Mouse (Mus musculus): ENCODE measurements around the gene Apela. TPM values are rescaled to one million over a fixed set of nuclear protein-coding genes. Genes with fewer than 3 reads are reported as not detected.

The Apela gene
- polyA plus RNA-seq (2012; rRNA removed): 0.23 and 0.25 TPM in 2 replicates

DNA sequence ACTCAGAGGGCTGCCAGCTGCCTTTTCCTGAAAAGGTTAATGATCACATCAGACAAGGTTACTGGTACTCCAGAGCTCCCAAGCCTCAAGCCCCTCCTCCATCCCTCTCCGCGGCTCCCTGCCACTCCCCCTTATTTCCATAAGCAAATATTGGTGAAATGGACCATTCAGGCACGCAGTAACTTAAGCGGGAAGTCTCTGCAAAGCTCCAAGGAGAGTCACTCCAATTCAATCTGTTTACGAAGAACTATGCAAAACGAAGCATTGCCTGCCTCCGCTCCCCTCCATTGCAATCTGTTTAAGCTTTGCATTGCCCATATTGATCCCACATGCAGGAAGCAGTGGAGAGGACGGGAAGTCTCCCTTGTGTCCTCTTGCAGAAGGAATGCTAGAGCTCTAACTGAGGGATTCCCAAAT is at the start of gene Apela:
TSS of gene Apela (minus strand) at position 220 of the 417 bp plus-strand sequence.

DNA sequence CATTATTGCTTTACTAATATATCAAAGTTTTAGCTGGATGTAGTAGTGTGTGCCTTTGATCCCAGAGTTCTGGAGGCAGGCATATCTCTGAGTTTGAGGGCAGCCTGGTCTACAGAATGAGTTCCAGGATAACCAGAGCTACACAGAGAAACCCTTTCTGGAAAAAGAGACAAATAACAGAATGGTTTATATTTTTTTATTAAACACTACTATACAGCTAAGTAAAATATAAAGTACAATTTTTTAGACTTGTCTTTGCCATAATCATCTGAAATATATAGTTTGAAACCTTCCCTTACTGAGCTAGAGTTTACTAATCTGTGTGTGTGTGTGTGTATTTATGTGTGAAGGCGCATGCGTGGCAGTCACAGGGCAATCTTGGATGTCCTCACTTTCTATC is 37.6 kb upstream of the Apela start, which contains the start of gene Gm10663:
TSS of gene Gm10663 (plus strand) at position 301 of the 400 bp plus-strand sequence.

DNA sequence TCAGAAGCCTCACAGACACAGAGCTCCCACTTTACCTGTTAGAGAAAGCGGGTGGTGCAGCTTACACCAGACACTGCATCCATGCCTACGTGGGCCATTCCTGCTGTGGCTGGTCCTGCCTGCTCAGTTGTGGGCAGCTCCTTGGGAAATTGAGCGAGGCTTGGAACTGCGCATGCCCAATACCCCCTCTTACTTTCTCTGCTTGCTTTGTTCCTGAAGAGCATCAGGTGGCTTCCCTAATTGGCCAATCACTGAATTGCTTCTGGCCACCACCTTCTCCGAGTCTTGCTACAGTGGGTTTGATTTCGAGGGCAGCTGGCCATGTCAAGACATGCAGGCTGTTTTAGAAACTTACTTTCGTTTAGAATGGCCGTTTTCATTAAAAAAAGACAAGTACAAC is 18.7 kb downstream of the Apela start, which contains the start of the genes Trim61 and Trim60:
TSS of gene Trim61 (minus strand) at position 101 of the 400 bp plus-strand sequence.
TSS of gene Trim60 (minus strand) at position 162 of the 400 bp plus-strand sequence.

DNA sequence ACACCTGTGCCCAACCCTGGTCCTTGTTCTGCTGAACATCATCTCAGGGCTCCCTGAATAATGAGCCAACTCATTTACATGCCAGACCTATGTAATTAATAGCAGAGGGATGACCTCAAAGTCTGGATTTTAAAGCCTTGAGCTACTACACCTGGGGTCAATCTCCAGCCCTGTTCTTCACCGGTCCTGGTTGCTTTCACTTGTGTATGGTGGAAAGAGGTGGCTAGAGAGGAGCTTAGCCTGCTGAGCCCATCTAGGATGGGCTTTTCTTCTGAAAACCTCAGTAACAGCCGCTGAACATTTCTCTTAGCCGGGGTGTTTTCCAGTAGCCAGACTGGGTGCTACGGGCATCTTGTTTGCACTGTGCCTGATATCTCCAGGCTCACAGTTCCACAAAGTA is 49.4 kb downstream of the Apela start, which contains the start of gene Trim75:
TSS of gene Trim75 (minus strand) at position 101 of the 400 bp plus-strand sequence.

Other genes with a start within 250 kb of the Apela start
- 14.7 and 15.0 TPM in 2 replicates for gene Klhl2, start 187.3 kb downstream of the Apela start, polyA plus RNA-seq (2012; rRNA removed)
- 47.0 and 58.3 TPM in 2 replicates for gene Tmem192, start 90.2 kb downstream of the Apela start, polyA plus RNA-seq (2012; rRNA removed)
- 2.3 and 2.8 TPM in 2 replicates for gene Trim75, start 49.5 kb downstream of the Apela start, polyA plus RNA-seq (2012; rRNA removed)
- 2.6 and 3.5 TPM in 2 replicates for gene Trim61, start 18.8 kb downstream of the Apela start, polyA plus RNA-seq (2012; rRNA removed)
- 0.33 and 0.85 TPM in 2 replicates for gene Trim60, start 18.8 kb downstream of the Apela start, polyA plus RNA-seq (2012; rRNA removed)
- gene Gm10663, start 37.7 kb upstream of the Apela start, polyA plus RNA-seq (2012; rRNA removed): not detected in 2 replicates
- not detected in 2 replicates for gene BC030870, start 92.2 kb upstream of the Apela start, polyA plus RNA-seq (2012; rRNA removed)

Data from ovary, adult 2 months (tissue).